In the genomic region with DNA sequence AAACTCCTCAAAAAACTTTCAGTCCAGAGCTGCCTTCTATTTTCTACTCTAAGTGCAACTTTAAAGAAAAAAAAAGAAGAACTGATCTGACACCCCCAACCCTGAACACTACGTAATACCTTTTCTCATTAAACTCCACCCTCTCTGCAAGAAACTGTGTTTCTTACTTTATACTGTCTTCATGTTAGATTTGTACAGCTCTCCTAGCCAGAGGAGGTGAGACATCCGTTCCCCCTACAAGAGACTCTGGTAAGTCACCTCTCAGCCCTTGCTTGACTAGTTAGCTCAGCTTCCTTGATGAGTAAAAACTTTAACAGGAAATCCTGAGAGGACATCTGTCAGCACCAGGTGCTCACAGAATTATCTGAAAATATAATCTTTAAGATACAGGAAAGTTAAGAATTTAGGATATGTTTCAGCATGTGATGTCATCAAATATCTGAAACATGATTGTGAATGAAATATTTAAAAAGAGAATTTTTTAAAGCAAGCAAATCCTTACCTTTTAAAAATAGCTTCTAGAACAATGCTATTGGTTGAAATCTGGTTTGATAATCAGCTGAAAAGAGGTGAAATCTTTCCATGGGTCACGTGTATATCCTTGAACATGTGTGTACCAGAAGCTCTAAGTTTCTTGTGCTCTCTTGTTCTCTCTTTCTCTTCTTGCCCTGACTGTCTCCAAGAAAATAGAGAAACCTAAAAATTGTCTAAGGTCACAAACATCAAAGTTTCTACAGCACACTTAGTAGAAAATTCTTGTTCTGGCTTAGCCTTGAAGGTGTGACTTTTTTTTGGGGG, we compare ENCODE assay signal across 18 mouse cellular contexts. TPM values are rescaled to one million over a fixed set of nuclear protein-coding genes. Genes with fewer than 3 reads are reported as not detected.
DNase-seq lines count a peak whose midpoint lies in the region; ATAC-seq and TF ChIP-seq lines count a peak whose summit lies in the region.
"Had no signal": no experiment of that assay in that cellular context is flagged by ENCODE, and none has a peak within 500 bp of the region (broad histone marks: within the 10 kb centered on the region; RNA-seq: fewer than 3 reads in every experiment).

Gene Ccr5, plus strand, starts transcription at position 157 of the 798 bp plus-strand sequence.

- H3K27me3 ChIP-seq in kidney, embryonic 14.5 days (ENCODE audit: control insufficient read depth, insufficient read depth, low read length), result no peaks in the 10 kb centered on the region
- H3K27me3 ChIP-seq: embryonic facial prominence, embryonic 15.5 days; forebrain, embryonic 15.5 days; hindbrain, embryonic 15.5 days had no signal

- TF ChIP-seq CTCF in lung, adult 2 months (IDR thresholded peaks at IDR 0.05; ENCODE audit: insufficient read depth, low read length), result no peak

- 52% methylated on average over 3 of the region's 3 CpGs for whole genome bisulfite sequencing in lung, adult 2 months
- 84% methylated on average over 3 of the region's 3 CpGs for WGBS in kidney, embryonic 14.5 days

- no peak for DNase-seq in lung, adult 2 months
- DNase-seq in lung, postnatal 10 days, result no peak
- peak; percentile 29 for DNase-seq in thymus, postnatal 25 days
- no peak for DNase-seq in gastrocnemius, adult 8-10 months (ENCODE audit: low spot score in 2 of 2)
- no peak for DNase-seq in Muller cell, postnatal 12 days (ENCODE audit: inconsistent ontology term)
- DNase-seq: cerebellum, adult 9-10 months; heart, postnatal 14 days; kidney, adult 2 months; layer of hippocampus, adult 9-11 months; right cerebral cortex, postnatal 14 days had no signal

- no peak for TF ChIP-seq POLR2A in lung, adult 2 months (IDR thresholded peaks at IDR 0.05; ENCODE audit: borderline replicate concordance, extremely low read depth, low read depth, low read length)

- H3K9ac ChIP-seq in kidney, embryonic 14.5 days (ENCODE audit: low read depth, low read length), result no peak within 1 kb of the TSS
- H3K9ac ChIP-seq: embryonic facial prominence, embryonic 15.5 days; forebrain, embryonic 15.5 days; hindbrain, embryonic 15.5 days had no signal

- ATAC-seq in activated CD4-positive, CD25-positive, alpha-beta regulatory T cell, adult 4 months, result peak; percentile 83
- ATAC-seq in monocyte, adult 5-6 weeks (replicated peaks; ENCODE audit: insufficient number of reproducible peaks, low FRiP score, low TSS enrichment, poor library complexity, severe bottlenecking), result peak; percentile 37; the same call in 1 of the 2 replicates
- no peak for ATAC-seq in kidney, embryonic 14.5 days (ENCODE audit: low FRiP score, low TSS enrichment)
- ATAC-seq: forebrain, embryonic 15.5 days had no signal

- peak within 1 kb of the TSS; percentile 24 for H3K4me3 ChIP-seq in lung, adult 2 months (replicated peaks; ENCODE audit: extremely low read depth, low read depth, low read length)
- H3K4me3 ChIP-seq in kidney, embryonic 14.5 days (ENCODE audit: low read length), result no peak within 1 kb of the TSS
- H3K4me3 ChIP-seq: embryonic facial prominence, embryonic 15.5 days; forebrain, embryonic 15.5 days; hindbrain, embryonic 15.5 days; midbrain, embryonic 10.5 days had no signal

- H3K36me3 ChIP-seq in kidney, embryonic 14.5 days (ENCODE audit: control insufficient read depth, insufficient read depth, low read length), result no peaks in the 10 kb centered on the region
- H3K36me3 ChIP-seq: embryonic facial prominence, embryonic 15.5 days; forebrain, embryonic 15.5 days; hindbrain, embryonic 15.5 days; midbrain, embryonic 10.5 days had no signal

- H3K4me2 ChIP-seq in kidney, embryonic 14.5 days (replicated peaks; ENCODE audit: low read depth, low read length), result no peak within 1 kb of the TSS
- H3K4me2 ChIP-seq: embryonic facial prominence, embryonic 15.5 days; forebrain, embryonic 15.5 days; hindbrain, embryonic 15.5 days; liver, embryonic 11.5 days had no signal

- no peaks in the 10 kb centered on the region for H3K9me3 ChIP-seq in kidney, embryonic 14.5 days (ENCODE audit: control insufficient read depth, low read length)
- H3K9me3 ChIP-seq: embryonic facial prominence, embryonic 15.5 days; forebrain, embryonic 15.5 days; hindbrain, embryonic 15.5 days; midbrain, embryonic 10.5 days had no signal

- H3K4me1 ChIP-seq in lung, adult 2 months (ENCODE audit: control insufficient read depth, insufficient read depth, low read length), result peaks cover 4% of the 10 kb centered on the region; the same call in 1 of the 2 replicates
- no peaks in the 10 kb centered on the region for H3K4me1 ChIP-seq in kidney, embryonic 14.5 days (ENCODE audit: control insufficient read depth, insufficient read depth, low read length)
- H3K4me1 ChIP-seq: embryonic facial prominence, embryonic 15.5 days; forebrain, embryonic 15.5 days; hindbrain, embryonic 15.5 days; midbrain, embryonic 10.5 days had no signal

- no peak within 1 kb of the TSS for H3K27ac ChIP-seq in kidney, embryonic 14.5 days (ENCODE audit: low read depth, low read length)
- H3K27ac ChIP-seq: embryonic facial prominence, embryonic 15.5 days; forebrain, embryonic 15.5 days; hindbrain, embryonic 15.5 days; midbrain, embryonic 10.5 days had no signal

RNA-seq across cellular contexts. Expression of gene Ccr5, which starts in this region (rescaled TPM):
- 0.74 and 3.0 TPM in 2 replicates for polyA plus RNA-seq in lung, adult 2 months (2012; rRNA removed)
- polyA plus RNA-seq in activated CD4-positive, CD25-positive, alpha-beta regulatory T cell, adult 4 months (2017; shearing (Covaris generic)), result 10 to 100 TPM; 10.1 to 14.9 TPM
- total RNA-seq in monocyte, adult 5-6 weeks (2017), result 16.7 to 74.3 TPM (median 20.7 TPM) in 3 replicates
- total RNA-seq in gastrocnemius, adult 8-10 months (2022), result under 1 TPM in 1 of 4 experiments, not detected in 3; 0.03 TPM
- polyA plus RNA-seq in kidney, embryonic 14.5 days (2014; fragmentation: Nextera tagmentation; extraction: Ambion mirVana), result 0.33 and 0.60 TPM in 2 replicates

Comparison
In these comparisons a context has a peak if more than half of its experiments do, and no peak if none do; other contexts are left out.
1. RNA of gene Ccr5 (total RNA-seq): 16.7 to 74.3 TPM in monocyte, adult 5-6 weeks; 0.03 TPM in gastrocnemius, adult 8-10 months; every median in the first group is over 10 times any median in the second.